Mouse (Mus musculus) brain, embryonic 14.5 days (tissue): ENCODE measurements at regions not wholly inside any gene's neighbourhood (a gene's known extent, or its start where the extent isn't known, plus 50 kb on each side); places are given as distances from the start of the nearest gene placed in this dataset.
"Not testable (repeated sequence)": the region's sequence is repeated elsewhere in the genome, so short reads cannot be mapped to it uniquely, and the experiment has no call there.

Source experiments
- DNase-seq: peaks from one replicate; pipeline ENCODE4 v3.0.0-alpha.2; 2011; ENCODE audit warnings: low read depth
- CTCF ChIP-seq: fragments of 200-500 bp; IDR thresholded peaks from 2 replicates; pipeline ENCODE4 v1.5.1; 2012; ENCODE audit warnings: inconsistent platforms, mild to moderate bottlenecking, moderate library complexity, borderline replicate concordance; ENCODE audit not compliant: insufficient read depth, insufficient read length; ENCODE audit errors: extremely low read depth
- POLR2A ChIP-seq: fragments of 200-500 bp; IDR thresholded peaks from 2 replicates; pipeline ENCODE4 v1.6.1; 2012; ENCODE audit warnings: mild to moderate bottlenecking, inconsistent platforms, borderline replicate concordance; ENCODE audit not compliant: poor library complexity, insufficient read depth, insufficient read length, severe bottlenecking; ENCODE audit errors: extremely low read depth

DNA sequence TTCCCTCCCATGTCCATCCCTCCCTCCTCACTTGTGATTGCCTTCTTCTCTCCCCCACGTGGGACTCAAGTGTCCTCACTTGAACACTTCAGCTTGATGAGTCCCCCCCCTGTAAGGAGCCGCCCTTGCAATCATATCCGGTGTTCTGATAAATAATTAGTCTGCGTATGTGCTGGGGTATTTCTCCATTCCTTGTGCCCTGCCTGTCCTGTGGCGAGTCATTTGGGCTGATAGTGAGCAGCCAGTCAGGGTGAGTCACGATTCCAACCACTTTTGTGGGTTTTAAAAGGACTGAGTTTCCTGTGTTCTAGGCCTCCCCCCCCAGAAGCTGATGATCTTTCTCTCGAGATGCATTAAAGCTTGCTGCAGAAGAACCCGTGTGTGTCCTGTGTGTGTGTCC is 820.9 kb downstream of the Kcnt2 start:
- DNase-seq, result not testable (repeated sequence)

DNA sequence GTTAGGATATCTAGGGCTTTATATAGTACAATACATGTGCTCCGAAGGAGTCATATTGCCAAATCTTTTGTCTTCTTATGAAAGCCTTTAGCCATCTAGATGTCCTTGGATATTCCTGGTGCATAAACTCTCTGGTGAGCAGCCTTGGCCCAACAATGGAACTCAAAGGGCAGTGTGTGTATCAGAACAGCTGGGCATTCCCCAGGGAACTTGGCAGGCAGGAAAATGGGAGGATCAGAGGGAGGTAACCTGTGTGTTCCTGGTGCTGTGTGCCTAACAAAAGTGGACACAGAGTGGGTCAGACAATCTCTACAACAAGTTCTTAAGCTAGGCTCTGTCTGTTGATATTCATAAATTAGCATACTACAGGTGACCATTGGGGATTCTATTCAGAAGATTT is 851.6 kb downstream of the Kcnt2 start:
- DNase-seq, result no peak
- no peak for TF ChIP-seq POLR2A
- TF ChIP-seq CTCF, result no peak

- no peak for DNase-seq
- no peak for TF ChIP-seq POLR2A
- no peak for TF ChIP-seq CTCF
Measured at GRCm38 (mm10) chr1:141102546-141102945, 856.6 kb downstream of the Kcnt2 start.

- DNase-seq, result peak; percentile 31
- TF ChIP-seq POLR2A, result no peak
- TF ChIP-seq CTCF, result no peak
Measured at GRCm38 (mm10) chr1:141104034-141104433, 858.1 kb downstream of the Kcnt2 start.

DNA sequence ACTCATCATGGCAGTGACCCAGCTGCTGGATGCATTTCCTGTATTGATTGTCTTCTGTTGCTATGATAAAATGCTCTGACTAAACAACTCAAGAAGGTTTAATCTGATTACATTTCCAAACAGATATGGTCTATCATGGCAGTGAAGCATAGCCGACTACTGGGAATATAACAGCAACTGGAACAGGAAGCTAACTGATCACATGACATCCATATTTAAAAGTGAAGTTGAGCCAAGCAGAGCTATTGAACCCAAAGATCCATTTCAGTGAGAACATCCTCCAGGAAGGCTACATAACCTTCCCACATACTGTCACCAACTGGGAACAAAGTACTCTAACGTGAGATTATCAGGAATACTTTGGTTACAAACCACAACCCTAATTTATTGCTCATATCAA is 858.7 kb downstream of the Kcnt2 start:
- TF ChIP-seq CTCF, result no peak
- no peak for TF ChIP-seq POLR2A
- DNase-seq, result no peak

GRCm38 (mm10) chr1:141136771-141137541 is 891.0 kb downstream of the Kcnt2 start:
- TF ChIP-seq POLR2A (no peak), CTCF (no peak)
- DNase-seq, result peak; percentile 36

- not testable (repeated sequence) for DNase-seq
Measured at GRCm38 (mm10) chr1:141140157-141140556, 894.2 kb downstream of the Kcnt2 start.

- peak; percentile 68 for DNase-seq
- TF ChIP-seq CTCF, result no peak
Measured at GRCm38 (mm10) chr1:141145759-141146158, 899.8 kb downstream of the Kcnt2 start.

DNA sequence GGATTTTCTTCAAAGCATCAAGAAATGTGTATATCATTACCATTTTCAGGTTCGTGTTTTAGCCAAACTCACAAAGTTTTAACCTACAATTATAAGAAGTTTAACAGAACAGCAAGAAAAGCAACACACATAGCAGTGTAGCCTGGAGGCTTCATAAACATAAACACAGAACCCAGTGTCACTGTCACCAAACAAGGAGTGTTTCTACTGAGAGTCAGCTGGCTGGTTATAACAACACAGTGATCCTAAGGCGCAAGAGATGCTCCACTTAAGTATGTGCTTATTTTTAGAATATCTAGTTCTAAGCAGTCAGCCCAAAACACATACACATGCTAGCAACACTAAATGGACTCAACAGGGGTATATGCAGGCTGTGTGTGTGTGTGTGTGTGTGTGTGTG is 903.9 kb downstream of the Kcnt2 start:
- no peak for TF ChIP-seq POLR2A
- no peak for TF ChIP-seq CTCF
- no peak for DNase-seq

GRCm38 (mm10) chr1:141154572-141154971 is 908.6 kb downstream of the Kcnt2 start:
- peak; percentile 36 for DNase-seq
- TF ChIP-seq POLR2A, result no peak
- no peak for TF ChIP-seq CTCF

- TF ChIP-seq CTCF (no peak), POLR2A (no peak)
- DNase-seq, result no peak
Measured at GRCm38 (mm10) chr1:141161772-141162171, 915.8 kb downstream of the Kcnt2 start.
